Mouse (Mus musculus) neural tube, embryonic 13.5 days (tissue): ENCODE data around the gene Zfand5. TPM values are rescaled to one million over a fixed set of nuclear protein-coding genes. Genes with fewer than 3 reads are reported as not detected.
"Not testable (repeated sequence)": the region's sequence is repeated elsewhere in the genome, so short reads cannot be mapped to it uniquely, and the experiment has no call there.

ENCODE experiments used
- ATAC-seq: fragments of 200-750 bp; cut with Nextera tagmentation; 2 replicates; pipeline ENCODE4 v1.8.0; 2017; ENCODE audit warnings: low read depth, mild to moderate bottlenecking, moderate TSS enrichment, moderate library complexity
- H3K27ac ChIP-seq: fragments of 300-500 bp; sonication (generic); replicated peaks from 2 replicates; pipeline ENCODE4 v1.5.1; 2015; ENCODE audit warnings: moderate library complexity, mild to moderate bottlenecking, inconsistent platforms
- H3K27me3 ChIP-seq: fragments of 300-500 bp; sonication (generic); 2 replicates; pipeline ENCODE4 v1.6.1; 2015; ENCODE audit warnings: mild to moderate bottlenecking, inconsistent platforms
- H3K36me3 ChIP-seq: fragments of 300-500 bp; sonication (generic); 2 replicates; pipeline ENCODE4 v1.6.1; 2015; ENCODE audit warnings: mild to moderate bottlenecking, inconsistent platforms
- H3K4me1 ChIP-seq: fragments of 300-500 bp; sonication (generic); replicated peaks from 2 replicates; pipeline ENCODE4 v1.6.1; 2015; ENCODE audit warnings: inconsistent platforms
- H3K4me2 ChIP-seq: fragments of 300-500 bp; sonication (generic); 2 replicates; pipeline ENCODE4 v1.6.1; 2015; ENCODE audit warnings: inconsistent platforms, mild to moderate bottlenecking, moderate library complexity
- H3K4me3 ChIP-seq: fragments of 300-500 bp; sonication (generic); 2 replicates; pipeline ENCODE4 v1.5.1; 2015; ENCODE audit warnings: mild to moderate bottlenecking, inconsistent platforms
- H3K9ac ChIP-seq: fragments of 300-500 bp; sonication (generic); 2 replicates; pipeline ENCODE4 v1.6.1; 2015; ENCODE audit warnings: moderate library complexity, mild to moderate bottlenecking, inconsistent platforms
- H3K9me3 ChIP-seq: fragments of 300-500 bp; sonication (generic); 2 replicates; pipeline ENCODE4 v1.6.1; 2016; ENCODE audit warnings: inconsistent platforms
- WGBS: fragments of 180-500 bp; shearing (Covaris S2); methylation state at CpG from one replicate; pipeline ENCODE4 v1.1.7; 2015; 5-methylcytosine and 5-hydroxymethylcytosine counted together
- polyA plus RNA-seq: library from polyadenylated mRNA; unstranded; fragments of >200 nt; fragmentation: Nextera tagmentation; extraction: Ambion mirVana; gene quantifications from 2 replicates; pipeline ENCODE4 v1.2.1, GENCODE M21; 2015

The Zfand5 gene
- polyA plus RNA-seq, 1 experiment from 2014 or later: 190 TPM

GRCm38 (mm10) chr19:21274714-21275113 lies 2.6 kb downstream of the Zfand5 start:
- no peaks in the 10 kb centered on the region for H3K9me3 ChIP-seq
- no peak overlapping the region for H3K27ac ChIP-seq
- ATAC-seq: no peak
- peaks cover 25% of the 10 kb centered on the region for H3K36me3 ChIP-seq
- 29% methylated on average over 3 of the region's 3 CpGs for WGBS
- peaks cover 28% of the 10 kb centered on the region for H3K4me1 ChIP-seq
- peak overlapping the region; percentile 96 for H3K4me3 ChIP-seq
- peak overlapping the region; percentile 91 for H3K4me2 ChIP-seq
- H3K9ac ChIP-seq: peak overlapping the region; percentile 100
- no peaks in the 10 kb centered on the region for H3K27me3 ChIP-seq

DNA sequence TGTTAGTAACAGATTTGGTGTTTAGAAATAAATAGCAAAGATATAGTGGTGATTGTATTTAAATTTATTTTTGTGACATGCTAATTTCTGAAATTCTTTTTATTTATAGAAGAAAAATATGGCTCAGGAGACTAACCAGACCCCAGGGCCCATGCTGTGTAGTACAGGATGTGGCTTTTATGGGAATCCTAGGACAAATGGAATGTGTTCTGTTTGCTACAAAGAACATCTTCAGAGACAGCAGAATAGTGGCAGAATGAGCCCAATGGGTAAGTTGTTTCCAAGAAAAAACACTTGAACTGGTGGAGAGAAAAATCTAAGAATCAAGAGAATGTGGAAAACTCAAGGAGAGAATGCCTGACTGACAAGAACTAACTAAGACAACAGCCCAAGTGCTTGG lies 4.2 kb downstream of the Zfand5 start:
- no peak overlapping the region for H3K27ac ChIP-seq
- H3K4me1 ChIP-seq: peaks cover 22% of the 10 kb centered on the region
- no peak overlapping the region for H3K9ac ChIP-seq
- peak overlapping the region; percentile 39 for H3K4me2 ChIP-seq
- no peaks in the 10 kb centered on the region for H3K9me3 ChIP-seq
- no peak overlapping the region for H3K4me3 ChIP-seq
- no peaks in the 10 kb centered on the region for H3K27me3 ChIP-seq
- no peak for ATAC-seq
- peaks cover 35% of the 10 kb centered on the region for H3K36me3 ChIP-seq

DNA sequence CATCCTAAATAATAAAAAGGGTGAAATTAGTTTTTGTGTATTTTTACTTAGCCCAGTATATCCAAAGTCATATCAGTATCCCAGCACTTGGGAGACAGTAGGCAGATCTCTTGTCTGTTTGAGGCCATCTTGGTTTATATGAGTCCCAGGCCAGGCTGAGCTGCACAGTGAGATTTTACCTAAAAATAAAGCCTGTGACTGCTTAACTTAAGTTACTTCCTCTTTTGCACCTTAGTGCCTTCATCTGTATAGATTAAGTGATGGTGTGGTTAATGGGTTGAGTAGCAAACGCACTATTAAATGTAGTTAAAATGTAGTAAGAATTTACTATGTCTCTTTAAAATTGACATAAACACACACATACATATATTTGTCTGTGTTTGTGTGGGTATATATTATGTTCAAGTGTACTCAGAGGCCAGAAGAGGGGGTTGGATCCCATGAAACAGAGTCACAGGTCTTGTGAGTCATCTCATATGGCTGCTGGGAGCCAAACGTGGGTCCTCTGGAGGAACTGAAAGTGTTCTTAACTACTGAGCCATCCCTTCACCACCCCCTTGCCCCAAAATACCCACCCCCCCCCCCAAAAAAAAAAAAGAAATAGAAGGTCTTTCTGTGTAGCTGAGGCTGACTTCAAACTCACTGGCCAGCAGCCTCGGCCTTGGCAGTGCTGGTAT lies 14.5 kb downstream of the Zfand5 start:
- no peaks in the 10 kb centered on the region for H3K4me1 ChIP-seq
- no peaks in the 10 kb centered on the region for H3K27me3 ChIP-seq
- no peak overlapping the region for H3K9ac ChIP-seq
- 89% methylated on average over 3 of the region's 3 CpGs for WGBS
- no peaks in the 10 kb centered on the region for H3K9me3 ChIP-seq
- no peak overlapping the region for H3K4me3 ChIP-seq
- no peak overlapping the region for H3K4me2 ChIP-seq
- no peak for ATAC-seq
- no peak overlapping the region for H3K27ac ChIP-seq
- H3K36me3 ChIP-seq: peaks cover 42% of the 10 kb centered on the region

GRCm38 (mm10) chr19:21297411-21297810 lies 25.3 kb downstream of the Zfand5 start:
- Histone ChIP-seq H3K27ac (no peak overlapping the region), H3K4me3 (no peak overlapping the region), H3K9ac (no peak overlapping the region), H3K9me3 (no peaks in the 10 kb centered on the region), H3K4me2 (no peak overlapping the region), H3K27me3 (no peaks in the 10 kb centered on the region), H3K36me3 (no peaks in the 10 kb centered on the region), H3K4me1 (0 out of 2 replicates have a peak, but pooled peaks cover 5% of the 10 kb centered on the region)
- 96% methylated on average over 4 of the region's 4 CpGs for WGBS
- ATAC-seq: no peak

DNA sequence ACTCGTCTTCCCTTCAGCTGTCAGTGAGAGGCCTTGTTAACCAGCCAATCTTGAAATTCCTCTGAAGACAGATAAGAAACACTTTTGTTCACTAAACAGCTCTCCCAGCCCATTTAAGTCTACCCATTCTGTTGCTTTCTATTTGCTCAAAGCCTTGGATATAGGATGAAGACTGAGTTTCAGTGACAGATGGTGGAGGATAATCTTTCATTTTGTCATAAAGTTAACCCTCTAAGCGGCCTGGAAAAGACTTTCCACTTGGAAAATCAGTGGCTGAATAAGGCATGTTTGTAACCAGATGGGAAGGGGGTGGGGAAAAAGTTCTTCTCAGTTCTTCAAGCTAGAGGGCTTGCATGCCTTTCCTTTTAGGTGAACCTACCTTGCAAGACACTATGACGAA lies 29.7 kb downstream of the Zfand5 start:
- H3K4me3 ChIP-seq: no peak overlapping the region
- H3K36me3 ChIP-seq: no peaks in the 10 kb centered on the region
- 56% methylated on average over 3 of the region's 3 CpGs for WGBS
- H3K4me2 ChIP-seq: no peak overlapping the region
- H3K4me1 ChIP-seq: 0 out of 2 replicates have a peak, but pooled peaks cover 5% of the 10 kb centered on the region
- no peaks in the 10 kb centered on the region for H3K27me3 ChIP-seq
- no peak overlapping the region for H3K27ac ChIP-seq
- H3K9ac ChIP-seq: no peak overlapping the region
- no peaks in the 10 kb centered on the region for H3K9me3 ChIP-seq
- ATAC-seq: no peak

- no peak overlapping the region for H3K4me2 ChIP-seq
- 95% methylated on average over 3 of the region's 3 CpGs for WGBS
- no peak overlapping the region for H3K27ac ChIP-seq
- H3K9ac ChIP-seq: no peak overlapping the region
- no peaks in the 10 kb centered on the region for H3K27me3 ChIP-seq
- no peak overlapping the region for H3K4me3 ChIP-seq
- H3K9me3 ChIP-seq: no peaks in the 10 kb centered on the region
- ATAC-seq: no peak
- H3K4me1 ChIP-seq: no peaks in the 10 kb centered on the region
- no peaks in the 10 kb centered on the region for H3K36me3 ChIP-seq
Measured at GRCm38 (mm10) chr19:21307755-21308154, 35.7 kb downstream of the Zfand5 start.

DNA sequence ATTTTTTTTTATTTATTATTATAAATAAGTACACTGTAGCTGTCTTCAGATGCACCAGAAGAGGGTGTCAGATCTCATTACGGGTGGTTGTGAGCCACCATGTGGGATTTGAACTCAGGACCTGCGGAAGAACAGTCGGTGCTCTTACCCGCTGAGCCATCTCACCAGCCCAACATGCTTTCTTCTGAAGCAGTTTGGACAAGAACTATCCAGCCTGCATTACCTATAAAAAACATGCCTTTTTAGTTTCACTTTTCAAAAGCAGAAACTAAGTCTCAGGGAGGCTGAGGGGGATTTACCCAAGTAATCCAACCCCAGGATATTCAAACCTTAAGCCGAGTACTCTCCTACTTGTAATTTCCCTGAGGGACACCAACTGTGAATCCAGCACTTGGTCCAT lies 38.3 kb downstream of the Zfand5 start:
- not testable (repeated sequence) for H3K27ac ChIP-seq, H3K4me2 ChIP-seq, H3K27me3 ChIP-seq, H3K4me1 ChIP-seq, H3K36me3 ChIP-seq, H3K9ac ChIP-seq, ATAC-seq, H3K9me3 ChIP-seq, H3K4me3 ChIP-seq
- 95% methylated on average over 5 of the region's 5 CpGs for WGBS

- no peaks in the 10 kb centered on the region for H3K27me3 ChIP-seq
- no peak for ATAC-seq
- no peaks in the 10 kb centered on the region for H3K36me3 ChIP-seq
- H3K27ac ChIP-seq: no peak overlapping the region
- H3K9ac ChIP-seq: no peak overlapping the region
- H3K4me2 ChIP-seq: no peak overlapping the region
- H3K9me3 ChIP-seq: no peaks in the 10 kb centered on the region
- no peaks in the 10 kb centered on the region for H3K4me1 ChIP-seq
- WGBS: 91% methylated on average over 3 of the region's 3 CpGs
- H3K4me3 ChIP-seq: no peak overlapping the region
Measured at GRCm38 (mm10) chr19:21315701-21316100, 43.6 kb downstream of the Zfand5 start.

GRCm38 (mm10) chr19:21319618-21320017 lies 47.5 kb downstream of the Zfand5 start:
- ATAC-seq: no peak
- Histone ChIP-seq H3K9me3 (no peaks in the 10 kb centered on the region), H3K4me1 (no peaks in the 10 kb centered on the region), H3K4me2 (no peak overlapping the region), H3K27ac (no peak overlapping the region), H3K4me3 (no peak overlapping the region), H3K9ac (no peak overlapping the region), H3K27me3 (no peaks in the 10 kb centered on the region), H3K36me3 (no peaks in the 10 kb centered on the region)
- 96% methylated on average over 1 of the region's 1 CpGs for WGBS

GRCm38 (mm10) chr19:21325333-21325732 lies 53.3 kb downstream of the Zfand5 start:
- 90% methylated on average over 3 of the region's 3 CpGs for WGBS
- H3K27ac ChIP-seq: no peak overlapping the region
- no peaks in the 10 kb centered on the region for H3K4me1 ChIP-seq
- no peak overlapping the region for H3K4me3 ChIP-seq
- no peak overlapping the region for H3K9ac ChIP-seq
- H3K4me2 ChIP-seq: no peak overlapping the region
- H3K9me3 ChIP-seq: no peaks in the 10 kb centered on the region
- H3K36me3 ChIP-seq: no peaks in the 10 kb centered on the region
- no peaks in the 10 kb centered on the region for H3K27me3 ChIP-seq
- ATAC-seq: no peak

DNA sequence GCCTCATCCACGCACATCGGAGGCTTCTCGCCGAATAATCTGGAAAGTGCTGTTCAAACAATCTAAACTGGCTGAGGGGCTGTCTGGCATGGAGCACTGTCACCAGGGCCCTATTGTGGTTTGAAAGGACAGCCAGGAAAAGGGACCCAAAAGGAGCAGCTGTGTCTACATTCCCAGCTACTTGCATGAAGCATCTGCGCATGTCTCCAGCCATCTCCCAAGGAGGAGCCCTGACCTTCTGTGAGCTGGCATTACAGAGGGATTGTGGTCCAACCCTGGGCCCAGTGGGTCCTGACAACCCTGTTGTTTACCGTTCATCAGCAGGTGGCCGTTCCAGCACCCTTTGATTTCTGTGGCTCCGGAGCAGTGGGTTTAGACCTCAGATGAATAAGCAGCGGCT lies 56.9 kb downstream of the Zfand5 start:
- Histone ChIP-seq H3K4me1 (no peaks in the 10 kb centered on the region), H3K27ac (no peak overlapping the region), H3K4me2 (no peak overlapping the region), H3K36me3 (no peaks in the 10 kb centered on the region), H3K9ac (no peak overlapping the region), H3K9me3 (no peaks in the 10 kb centered on the region), H3K4me3 (no peak overlapping the region), H3K27me3 (no peaks in the 10 kb centered on the region)
- ATAC-seq: no peak
- 75% methylated on average over 9 of the region's 9 CpGs for WGBS

- no peaks in the 10 kb centered on the region for H3K4me1 ChIP-seq
- H3K27ac ChIP-seq: no peak overlapping the region
- no peaks in the 10 kb centered on the region for H3K27me3 ChIP-seq
- WGBS: 67% methylated on average over 5 of the region's 5 CpGs
- no peak overlapping the region for H3K4me2 ChIP-seq
- H3K36me3 ChIP-seq: no peaks in the 10 kb centered on the region
- no peak overlapping the region for H3K9ac ChIP-seq
- no peak for ATAC-seq
- H3K4me3 ChIP-seq: no peak overlapping the region
- H3K9me3 ChIP-seq: no peaks in the 10 kb centered on the region
Measured at GRCm38 (mm10) chr19:21329770-21330169, 57.7 kb downstream of the Zfand5 start.
